Mouse (Mus musculus): ENCODE results near the gene Tmco4. TPM values are rescaled to one million over a fixed set of nuclear protein-coding genes. Genes with fewer than 3 reads are reported as not detected.

Tmco4 gene
- total RNA-seq, 1 experiment from 2014 or later = 22.1 TPM

Other genes starting within 250 kb of the Tmco4 start
- not detected in 2 replicates for gene Pla2g2c, start 248.1 kb upstream of the Tmco4 start, total RNA-seq (2017)
- not detected in 2 replicates for gene Ubxn10, start 235.7 kb upstream of the Tmco4 start, total RNA-seq (2017)
- not detected in 2 replicates for gene Pla2g2f, start 215.3 kb upstream of the Tmco4 start, total RNA-seq (2017)
- gene Pla2g2d, start 197.2 kb upstream of the Tmco4 start, total RNA-seq (2017) = not detected in 2 replicates
- not detected in 2 replicates for gene Pla2g5, start 109.4 kb upstream of the Tmco4 start, total RNA-seq (2017)
- not detected in 2 replicates for gene Gm13030, start 98.9 kb upstream of the Tmco4 start, total RNA-seq (2017)
- gene Pla2g2e, start 94.9 kb upstream of the Tmco4 start, total RNA-seq (2017) = not detected in 2 replicates
- 19.8 and 23.3 TPM in 2 replicates for gene Otud3, start 58.9 kb upstream of the Tmco4 start, total RNA-seq (2017)
- not detected in 2 replicates for gene Rnf186, start 5.8 kb upstream of the Tmco4 start, total RNA-seq (2017)
- not detected in 2 replicates for gene Htr6, start 102.7 kb downstream of the Tmco4 start, total RNA-seq (2017)
- not detected in 2 replicates for gene Nbl1, start 120.1 kb downstream of the Tmco4 start, total RNA-seq (2017)
- gene Minos1, start 158.2 kb downstream of the Tmco4 start, total RNA-seq (2017) = 66.9 and 68.0 TPM in 2 replicates
- gene Capzb, start 220.0 kb downstream of the Tmco4 start, total RNA-seq (2017) = 169 and 180 TPM in 2 replicates